Mouse (Mus musculus): Measurements from ENCODE around the gene Agmat. TPM values are rescaled to one million over a fixed set of nuclear protein-coding genes. Genes with fewer than 3 reads are reported as not detected.

Gene Agmat
- total and polyA plus RNA-seq, 2 experiments from 2014 or later, result 0.60 TPM; not detected in 1

- Histone ChIP-seq H3K4me1 (ENCODE audit: insufficient read depth, low read length) (no peaks in the 10 kb centered on the region), H3K4me2 (ENCODE audit: low read depth, low read length) (no peak overlapping the region), H3K9me3 (ENCODE audit: low read length) (no peaks in the 10 kb centered on the region), H3K27me3 (ENCODE audit: insufficient read depth, low read length) (no peaks in the 10 kb centered on the region), H3K4me3 (ENCODE audit: low read length) (no peak overlapping the region), H3K27ac (no peak overlapping the region), H3K9ac (replicated peaks; ENCODE audit: low read length) (no peak overlapping the region), H3K36me3 (ENCODE audit: insufficient read depth, low read length) (peaks cover 28% of the 10 kb centered on the region)
- WGBS, result 77% methylated on average over 2 of the region's 2 CpGs
- ATAC-seq (no peak), DNase-seq (ENCODE audit: low spot score) (no peak)
- TF ChIP-seq CTCF (IDR thresholded peaks at IDR 0.05; ENCODE audit: low read depth), result no peak
Observed at GRCm38 (mm10) chr4:141715027-141715426, 31.4 kb upstream of the Agmat start.

GRCm38 (mm10) chr4:141717633-141718032, 28.8 kb upstream of the Agmat start:
- Histone ChIP-seq H3K36me3 (ENCODE audit: insufficient read depth, low read length) (peaks cover 7% of the 10 kb centered on the region; the same call in 1 of the 2 replicates), H3K4me2 (ENCODE audit: low read depth, low read length) (no peak overlapping the region), H3K9ac (replicated peaks; ENCODE audit: low read length) (no peak overlapping the region), H3K9me3 (ENCODE audit: low read length) (no peaks in the 10 kb centered on the region), H3K4me1 (ENCODE audit: insufficient read depth, low read length) (peaks cover 10% of the 10 kb centered on the region; the same call in 1 of the 2 replicates), H3K27me3 (ENCODE audit: insufficient read depth, low read length) (no peaks in the 10 kb centered on the region), H3K27ac (no peak overlapping the region), H3K4me3 (ENCODE audit: low read length) (no peak overlapping the region)
- DNase-seq (ENCODE audit: low spot score), result no peak
- TF ChIP-seq CTCF (IDR thresholded peaks at IDR 0.05; ENCODE audit: low read depth), result no peak
- WGBS, result 84% methylated on average over 4 of the region's 4 CpGs
- ATAC-seq, result no peak

- Histone ChIP-seq H3K4me1 (ENCODE audit: insufficient read depth, low read length) (peaks cover 10% of the 10 kb centered on the region; the same call in 1 of the 2 replicates), H3K4me3 (ENCODE audit: low read length) (no peak overlapping the region), H3K36me3 (ENCODE audit: insufficient read depth, low read length) (no peaks in the 10 kb centered on the region; the same call in 1 of the 2 replicates), H3K27me3 (ENCODE audit: insufficient read depth, low read length) (no peaks in the 10 kb centered on the region), H3K4me2 (ENCODE audit: low read depth, low read length) (no peak overlapping the region), H3K9ac (replicated peaks; ENCODE audit: low read length) (no peak overlapping the region), H3K27ac (no peak overlapping the region), H3K9me3 (ENCODE audit: low read length) (no peaks in the 10 kb centered on the region)
- ATAC-seq, result no peak
- no peak for TF ChIP-seq CTCF (IDR thresholded peaks at IDR 0.05; ENCODE audit: low read depth)
- no peak for DNase-seq (ENCODE audit: low spot score)
- WGBS, result 86% methylated on average over 1 of the region's 1 CpGs
Observed at GRCm38 (mm10) chr4:141719304-141719703, 27.2 kb upstream of the Agmat start.

- H3K27me3 ChIP-seq (ENCODE audit: insufficient read depth, low read length), result no peaks in the 10 kb centered on the region
- H3K4me3 ChIP-seq (ENCODE audit: low read length), result no peak overlapping the region
- ATAC-seq (no peak), DNase-seq (ENCODE audit: low spot score) (no peak)
- peak overlapping the region; percentile 89 for H3K4me2 ChIP-seq (ENCODE audit: low read depth, low read length)
- H3K36me3 ChIP-seq (ENCODE audit: insufficient read depth, low read length), result no peaks in the 10 kb centered on the region; the same call in 1 of the 2 replicates
- H3K4me1 ChIP-seq (ENCODE audit: insufficient read depth, low read length), result peaks cover 10% of the 10 kb centered on the region; the same call in 1 of the 2 replicates
- TF ChIP-seq CTCF (IDR thresholded peaks at IDR 0.05; ENCODE audit: low read depth), result no peak
- 77% methylated on average over 6 of the region's 6 CpGs for WGBS
- no peak overlapping the region for H3K9ac ChIP-seq (replicated peaks; ENCODE audit: low read length)
- no peaks in the 10 kb centered on the region for H3K9me3 ChIP-seq (ENCODE audit: low read length)
- H3K27ac ChIP-seq, result no peak overlapping the region
Observed at GRCm38 (mm10) chr4:141720761-141721523, 25.5 kb upstream of the Agmat start.

GRCm38 (mm10) chr4:141721961-141722360, 24.5 kb upstream of the Agmat start:
- 64% methylated on average over 6 of the region's 6 CpGs for WGBS
- Histone ChIP-seq H3K4me1 (ENCODE audit: insufficient read depth, low read length) (peaks cover 10% of the 10 kb centered on the region; the same call in 1 of the 2 replicates), H3K4me2 (ENCODE audit: low read depth, low read length) (peak overlapping the region; percentile 89), H3K36me3 (ENCODE audit: insufficient read depth, low read length) (no peaks in the 10 kb centered on the region; the same call in 1 of the 2 replicates), H3K4me3 (ENCODE audit: low read length) (peak overlapping the region; percentile 97), H3K27me3 (ENCODE audit: insufficient read depth, low read length) (no peaks in the 10 kb centered on the region), H3K27ac (no peak overlapping the region), H3K9ac (replicated peaks; ENCODE audit: low read length) (peak overlapping the region; percentile 96; the same call in 1 of the 2 replicates), H3K9me3 (ENCODE audit: low read length) (no peaks in the 10 kb centered on the region)
- ATAC-seq (no peak), DNase-seq (ENCODE audit: low spot score) (no peak)
- TF ChIP-seq CTCF (IDR thresholded peaks at IDR 0.05; ENCODE audit: low read depth), result no peak

GRCm38 (mm10) chr4:141722731-141723672, 23.5 kb upstream of the Agmat start, which contains the start of gene Ddi2:
TSS of gene Ddi2 (minus strand) at chr4:141723419.
- peak within 1 kb of the TSS; percentile 96 for H3K9ac ChIP-seq (replicated peaks; ENCODE audit: low read length)
- no peaks in the 10 kb centered on the region for H3K27me3 ChIP-seq (ENCODE audit: insufficient read depth, low read length)
- WGBS, result under 1% methylated on average over 90 of the region's 105 CpGs
- H3K4me1 ChIP-seq (ENCODE audit: insufficient read depth, low read length), result peaks cover 10% of the 10 kb centered on the region; the same call in 1 of the 2 replicates
- DNase-seq (ENCODE audit: low spot score) (peak; percentile 96), ATAC-seq (peak; percentile 94)
- H3K4me3 ChIP-seq (ENCODE audit: low read length), result peak within 1 kb of the TSS; percentile 97
- TF ChIP-seq CTCF (IDR thresholded peaks at IDR 0.05; ENCODE audit: low read depth), result no peak
- no peaks in the 10 kb centered on the region for H3K9me3 ChIP-seq (ENCODE audit: low read length)
- no peaks in the 10 kb centered on the region; the same call in 1 of the 2 replicates for H3K36me3 ChIP-seq (ENCODE audit: insufficient read depth, low read length)
- peak within 1 kb of the TSS; percentile 94 for H3K27ac ChIP-seq
- H3K4me2 ChIP-seq (ENCODE audit: low read depth, low read length), result peak within 1 kb of the TSS; percentile 89
